Mouse (Mus musculus) lung, embryonic 14.5 days (tissue): ENCODE results near the gene Acp5. TPM values are rescaled to one million over a fixed set of nuclear protein-coding genes. Genes with fewer than 3 reads are reported as not detected.

Experiments used
- ATAC-seq: fragments of 200-750 bp; cut with Nextera tagmentation; 2 replicates; pipeline ENCODE4 v1.8.0; 2017; ENCODE audit warnings: mild to moderate bottlenecking, moderate TSS enrichment, moderate library complexity; ENCODE audit not compliant: insufficient read depth
- DNase-seq: peaks from one replicate; pipeline ENCODE4 v3.0.0-alpha.2; 2015
- H3K27ac ChIP-seq: fragments of 300-500 bp; sonication (generic); 2 replicates; pipeline ENCODE4 v1.5.1; 2014; ENCODE audit warnings: low read depth, mild to moderate bottlenecking, moderate library complexity
- H3K27me3 ChIP-seq: fragments of 300-500 bp; sonication (generic); 2 replicates; pipeline ENCODE4 v1.6.1; 2014; ENCODE audit warnings: low read length, control low read depth; ENCODE audit not compliant: insufficient read depth
- H3K36me3 ChIP-seq: fragments of 300-500 bp; sonication (generic); 2 replicates; pipeline ENCODE4 v1.6.1; 2014; ENCODE audit warnings: control low read depth; ENCODE audit not compliant: insufficient read depth
- H3K4me1 ChIP-seq: fragments of 300-500 bp; sonication (generic); 2 replicates; pipeline ENCODE4 v1.6.1; 2014; ENCODE audit warnings: antibody characterized with exemption, control low read depth; ENCODE audit not compliant: insufficient read depth
- H3K4me2 ChIP-seq: fragments of 300-500 bp; sonication (generic); 2 replicates; pipeline ENCODE4 v1.6.1; 2014; ENCODE audit warnings: mild to moderate bottlenecking
- H3K4me3 ChIP-seq: fragments of 300-500 bp; sonication (generic); 2 replicates; pipeline ENCODE4 v1.5.1; 2014; ENCODE audit warnings: low read depth, low read length
- H3K9ac ChIP-seq: fragments of 300-500 bp; sonication (generic); 2 replicates; pipeline ENCODE4 v1.6.1; 2014
- H3K9me3 ChIP-seq: fragments of 300-500 bp; sonication (generic); 2 replicates; pipeline ENCODE4 v1.6.1; 2016; ENCODE audit warnings: low read depth, low read length, control low read depth
- CTCF ChIP-seq: IDR thresholded peaks from 2 replicates; pipeline ENCODE4 v1.5.1; 2016; ENCODE audit warnings: antibody characterized with exemption, low read depth
- WGBS: fragments of 180-500 bp; shearing (Covaris S2); extraction: QIAGEN DNeasy Blood & Tissue Kit; methylation state at CpG from one replicate; pipeline ENCODE4 v1.1.7; 2014; 5-methylcytosine and 5-hydroxymethylcytosine counted together
- polyA plus RNA-seq: library from polyadenylated mRNA; unstranded; fragments of >200 nt; fragmentation: Nextera tagmentation; extraction: Ambion mirVana; gene quantifications from 2 replicates; pipeline ENCODE4 v1.2.1, GENCODE M21; 2014

Acp5 gene
- polyA plus RNA-seq, 1 experiment from 2014 or later = 4.2 TPM

DNA sequence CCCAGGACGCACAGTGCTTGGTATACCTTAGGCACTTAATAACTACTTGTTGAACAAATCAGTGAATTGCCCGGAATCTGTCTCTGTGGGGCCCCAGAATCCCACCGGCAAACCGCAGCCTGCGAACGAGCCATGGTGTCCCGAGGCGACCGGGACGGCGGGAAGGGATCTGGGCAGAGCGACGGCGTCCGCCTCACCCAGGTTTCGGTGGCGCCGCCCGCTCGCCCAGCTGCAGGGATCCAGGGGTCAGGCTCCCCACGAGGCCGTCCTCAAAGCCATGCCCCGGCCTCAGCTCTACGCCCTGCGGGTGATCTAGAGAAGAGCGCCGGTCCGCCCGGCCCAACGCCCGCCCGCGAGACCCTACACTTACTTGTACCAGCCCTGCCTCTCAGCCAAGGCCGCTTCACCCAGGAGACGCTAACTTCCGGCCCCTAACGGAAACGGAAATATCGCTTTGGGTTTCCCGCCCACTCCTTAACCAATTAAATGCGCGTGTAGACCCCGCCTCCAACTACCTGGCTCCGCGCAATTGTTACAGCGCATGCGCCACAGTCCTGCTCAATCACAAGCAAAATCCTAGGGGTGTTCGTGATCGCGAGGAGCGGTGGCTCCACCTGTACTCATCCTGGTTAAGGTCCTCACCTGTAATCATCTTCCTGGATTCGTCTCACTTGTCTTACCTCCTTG is 18.6 kb downstream of the Acp5 start, which contains the start of gene Elof1:
Elof1 (minus strand) TSS at position 433 of the 687 bp plus-strand sequence.
- DNase-seq (peak; percentile 99), ATAC-seq (peak; percentile 96)
- peak within 1 kb of the TSS; percentile 64; the same call in 1 of the 2 replicates for H3K27ac ChIP-seq
- H3K4me3 ChIP-seq = peak within 1 kb of the TSS; percentile 86
- H3K27me3 ChIP-seq = no peaks in the 10 kb centered on the region
- no peaks in the 10 kb centered on the region for H3K9me3 ChIP-seq
- peaks cover 7% of the 10 kb centered on the region for H3K4me1 ChIP-seq
- under 1% methylated on average over 52 of the region's 52 CpGs for WGBS
- no peak for TF ChIP-seq CTCF
- peak within 1 kb of the TSS; percentile 66 for H3K4me2 ChIP-seq
- H3K9ac ChIP-seq = peak within 1 kb of the TSS; percentile 75
- H3K36me3 ChIP-seq = peaks cover 22% of the 10 kb centered on the region

DNA sequence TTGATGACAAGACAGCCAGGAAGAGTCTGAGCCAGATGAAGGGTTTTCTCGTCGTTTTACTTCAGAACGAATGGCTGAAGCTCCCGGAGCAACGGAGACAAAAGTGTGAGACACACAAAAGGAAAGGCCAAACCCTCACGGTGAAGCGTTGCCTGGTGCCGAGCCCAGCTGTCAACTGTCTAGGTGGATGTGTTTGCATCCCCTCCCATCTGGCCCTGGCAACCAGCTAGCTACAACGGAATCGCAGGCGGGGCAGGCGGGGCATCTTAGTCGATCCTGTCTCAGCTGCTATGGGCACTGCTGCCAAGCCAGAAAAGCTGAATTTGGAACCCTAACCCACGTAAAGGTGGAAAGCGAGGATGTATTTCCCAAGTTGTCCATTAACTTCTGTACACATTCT is 19.4 kb downstream of the Acp5 start:
- ATAC-seq (no peak), DNase-seq (peak; percentile 21)
- Histone ChIP-seq H3K36me3 (peaks cover 30% of the 10 kb centered on the region), H3K27ac (no peak overlapping the region), H3K9me3 (no peaks in the 10 kb centered on the region), H3K4me2 (peak overlapping the region; percentile 66), H3K9ac (peak overlapping the region; percentile 75), H3K4me3 (peak overlapping the region; percentile 86), H3K4me1 (peaks cover 7% of the 10 kb centered on the region), H3K27me3 (no peaks in the 10 kb centered on the region)
- 22% methylated on average over 15 of the region's 15 CpGs for WGBS
- no peak for TF ChIP-seq CTCF

DNA sequence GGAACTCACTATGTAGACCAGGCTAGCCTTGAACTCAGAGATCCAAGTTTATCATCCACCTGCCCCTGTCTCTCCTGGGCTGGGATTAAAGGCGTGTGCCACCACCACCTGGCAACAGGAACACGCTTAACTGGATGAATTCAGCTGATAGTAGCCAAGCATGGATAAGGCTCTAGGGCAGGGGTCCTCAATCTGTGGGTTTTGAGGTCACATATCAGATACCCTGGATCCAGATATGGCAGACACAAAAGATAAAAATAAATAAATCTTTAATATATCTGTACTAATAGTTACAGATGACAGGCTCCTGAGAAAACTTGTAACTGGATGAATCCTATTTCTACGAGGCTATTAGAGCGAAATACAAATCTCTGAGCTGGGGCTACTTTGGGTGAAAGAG is 19.9 kb downstream of the Acp5 start:
- no peak for TF ChIP-seq CTCF
- ATAC-seq = no peak

GRCm38 (mm10) chr9:22108194-22108593 is 27.3 kb downstream of the Acp5 start:
- H3K4me2 ChIP-seq = no peak overlapping the region
- DNase-seq (no peak), ATAC-seq (no peak)
- no peaks in the 10 kb centered on the region for H3K4me1 ChIP-seq
- H3K9ac ChIP-seq = no peak overlapping the region
- no peaks in the 10 kb centered on the region for H3K9me3 ChIP-seq
- WGBS = 89% methylated on average over 9 of the region's 9 CpGs
- H3K27ac ChIP-seq = no peak overlapping the region
- TF ChIP-seq CTCF = no peak
- H3K27me3 ChIP-seq = no peaks in the 10 kb centered on the region
- no peak overlapping the region for H3K4me3 ChIP-seq
- peaks cover 34% of the 10 kb centered on the region for H3K36me3 ChIP-seq

More for the DNA sequence above, 19.9 kb downstream of the Acp5 start:
- peak overlapping the region; percentile 66 for H3K4me2 ChIP-seq
- H3K27ac ChIP-seq = no peak overlapping the region
- H3K9me3 ChIP-seq = no peaks in the 10 kb centered on the region
- H3K4me3 ChIP-seq = peak overlapping the region; percentile 86
- peaks cover 33% of the 10 kb centered on the region for H3K36me3 ChIP-seq
- peak overlapping the region; percentile 75 for H3K9ac ChIP-seq
- peaks cover 7% of the 10 kb centered on the region for H3K4me1 ChIP-seq
- no peak for DNase-seq
- H3K27me3 ChIP-seq = no peaks in the 10 kb centered on the region
- WGBS = 84% methylated on average over 4 of the region's 4 CpGs

DNA sequence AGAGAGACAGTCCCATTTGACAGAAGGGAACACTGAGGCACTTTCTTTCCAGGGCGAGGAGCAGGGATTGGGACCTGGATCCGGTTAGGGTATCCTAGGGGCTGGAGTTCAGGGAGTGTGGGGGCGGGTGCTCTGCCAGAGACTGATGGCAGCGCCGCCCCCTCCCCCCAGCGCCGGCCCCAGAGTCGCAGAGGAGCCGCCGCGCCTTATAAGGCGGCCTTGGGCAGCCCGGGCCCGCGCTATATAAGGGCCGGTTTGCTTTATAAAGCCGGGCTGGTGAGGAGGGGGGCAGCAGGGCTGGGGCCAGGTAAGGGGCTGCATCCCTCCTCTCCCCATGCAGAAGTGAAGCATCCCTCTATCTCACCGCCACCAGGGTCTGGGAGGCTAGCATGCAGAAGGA is 35.6 kb downstream of the Acp5 start:
- Histone ChIP-seq H3K9ac (peak overlapping the region; percentile 30), H3K4me3 (peak overlapping the region; percentile 23), H3K9me3 (no peaks in the 10 kb centered on the region), H3K4me1 (no peaks in the 10 kb centered on the region), H3K36me3 (no peaks in the 10 kb centered on the region), H3K27me3 (peaks cover 17% of the 10 kb centered on the region), H3K4me2 (peak overlapping the region; percentile 45), H3K27ac (peak overlapping the region; percentile 28; the same call in 1 of the 2 replicates)
- no peak for TF ChIP-seq CTCF
- 2% methylated on average over 18 of the region's 18 CpGs for WGBS
- ATAC-seq (peak; percentile 64), DNase-seq (peak; percentile 53)

- peak; percentile 66 for DNase-seq
- peak within 1 kb of the TSS; percentile 28; the same call in 1 of the 2 replicates for H3K27ac ChIP-seq
Measured at GRCm38 (mm10) chr9:22098993-22099696, 36.4 kb downstream of the Acp5 start, which contains the start of gene Cnn1. Gene Cnn1 (plus strand): TSS chr9:22099216.

GRCm38 (mm10) chr9:22095854-22096307 is 39.6 kb downstream of the Acp5 start:
- Histone ChIP-seq H3K9ac (peak overlapping the region; percentile 58), H3K4me2 (peak overlapping the region; percentile 76), H3K27ac (no peak overlapping the region; the same call in 1 of the 2 replicates), H3K4me3 (peak overlapping the region; percentile 38), H3K27me3 (peaks cover 17% of the 10 kb centered on the region), H3K36me3 (no peaks in the 10 kb centered on the region), H3K4me1 (no peaks in the 10 kb centered on the region), H3K9me3 (no peaks in the 10 kb centered on the region)
- 2% methylated on average over 24 of the region's 24 CpGs for WGBS
- ATAC-seq = peak; percentile 68
- TF ChIP-seq CTCF = peak; percentile 80
- DNase-seq = peak; percentile 93

More at GRCm38 (mm10) chr9:22098993-22099696, 36.4 kb downstream of the Acp5 start, which contains the start of gene Cnn1:
- peaks cover 17% of the 10 kb centered on the region for H3K27me3 ChIP-seq
- peak within 1 kb of the TSS; percentile 45 for H3K4me2 ChIP-seq
- H3K9me3 ChIP-seq = no peaks in the 10 kb centered on the region
- WGBS = 6% methylated on average over 14 of the region's 14 CpGs
- no peak for TF ChIP-seq CTCF
- H3K4me1 ChIP-seq = no peaks in the 10 kb centered on the region
- ATAC-seq = peak; percentile 58
- peak within 1 kb of the TSS; percentile 23 for H3K4me3 ChIP-seq
- no peaks in the 10 kb centered on the region for H3K36me3 ChIP-seq
- peak within 1 kb of the TSS; percentile 30 for H3K9ac ChIP-seq
